Mouse (Mus musculus) MN1 (cell line): Measurements from ENCODE around the gene Kbtbd7.
"Not testable (repeated sequence)": the region's sequence is repeated elsewhere in the genome, so short reads cannot be mapped to it uniquely, and the experiment has no call there.

Source experiments
- DNase-seq: peaks from one replicate; pipeline ENCODE4 v3.0.0-alpha.2; 2016; ENCODE audit warnings: low spot score

Gene Kbtbd7

DNA sequence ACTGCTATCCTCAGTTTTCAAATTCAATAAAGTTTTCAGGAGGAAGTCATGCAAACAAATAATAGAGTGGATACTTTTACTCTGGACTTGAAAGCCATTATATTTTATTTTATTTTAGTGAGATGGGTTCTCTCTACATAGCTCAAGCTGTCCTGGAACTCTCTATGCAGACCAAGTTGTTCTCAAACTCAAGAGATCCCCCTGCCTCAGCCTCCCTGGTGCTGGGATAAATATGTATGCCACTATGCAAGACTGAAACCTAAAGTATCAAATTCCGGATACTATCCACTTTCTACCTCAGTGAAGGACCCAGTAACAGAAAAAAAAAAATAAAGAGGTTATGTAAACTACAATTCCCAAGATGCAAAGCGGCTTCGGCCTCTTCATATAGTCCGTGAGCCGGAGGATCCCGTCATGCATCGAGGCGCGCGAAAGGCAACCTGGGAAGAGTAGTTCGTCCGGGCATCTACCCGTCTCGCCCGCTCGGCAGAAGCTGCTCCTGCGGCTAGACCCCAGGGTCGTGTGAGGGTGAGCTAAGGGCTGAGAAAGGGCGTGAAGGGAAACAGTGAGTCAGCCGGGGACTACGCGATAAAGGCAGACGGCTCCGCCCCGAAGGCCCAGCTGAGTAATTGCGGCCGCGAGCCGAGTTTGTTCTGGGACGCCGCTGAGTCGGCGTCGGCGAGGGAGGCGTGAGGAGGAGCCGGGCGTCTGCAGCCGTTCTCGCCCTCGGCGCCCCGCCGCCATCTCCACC, at the start of gene Kbtbd7:
TSS of gene Kbtbd7 (plus strand) at position 533 of the 751 bp plus-strand sequence.
- peak; percentile 80 for DNase-seq

DNA sequence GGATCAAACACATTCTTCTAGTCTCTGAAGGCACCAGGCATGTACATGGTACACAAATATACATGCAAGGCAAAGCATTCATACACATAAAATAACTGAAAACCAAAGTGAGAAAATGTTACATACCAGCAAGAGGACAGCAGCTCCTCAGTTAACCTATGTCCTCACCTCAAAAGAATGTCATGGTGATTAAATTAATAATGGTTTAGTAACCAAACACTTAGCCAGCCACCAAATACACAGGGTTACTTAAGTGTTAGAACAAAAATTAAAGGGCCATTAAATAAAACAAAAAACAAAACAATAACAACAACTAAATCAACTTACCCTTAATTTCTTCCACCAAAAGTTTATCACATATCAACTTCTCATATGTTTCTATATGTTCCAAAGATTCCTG, 49.3 kb upstream of the Kbtbd7 start:
- no peak for DNase-seq

DNA sequence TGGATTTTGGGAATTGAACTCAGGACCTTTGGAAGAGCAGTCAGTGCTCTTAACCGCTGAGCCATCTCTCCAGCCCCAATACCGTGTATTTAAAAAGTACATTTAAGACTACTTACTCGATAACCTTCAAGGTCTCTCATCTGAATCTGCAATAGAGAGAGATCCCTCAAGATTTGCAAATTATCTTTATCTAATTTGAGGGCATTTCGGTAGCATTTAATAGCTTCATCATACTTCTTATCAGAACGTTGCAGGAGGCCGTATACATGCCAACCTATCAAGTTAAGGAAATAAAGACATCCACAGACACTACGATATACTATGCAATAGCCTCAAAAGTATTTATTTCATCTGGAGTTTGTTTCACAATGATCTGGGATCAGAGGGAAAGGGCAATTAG, 43.2 kb upstream of the Kbtbd7 start:
- DNase-seq, result no peak

DNA sequence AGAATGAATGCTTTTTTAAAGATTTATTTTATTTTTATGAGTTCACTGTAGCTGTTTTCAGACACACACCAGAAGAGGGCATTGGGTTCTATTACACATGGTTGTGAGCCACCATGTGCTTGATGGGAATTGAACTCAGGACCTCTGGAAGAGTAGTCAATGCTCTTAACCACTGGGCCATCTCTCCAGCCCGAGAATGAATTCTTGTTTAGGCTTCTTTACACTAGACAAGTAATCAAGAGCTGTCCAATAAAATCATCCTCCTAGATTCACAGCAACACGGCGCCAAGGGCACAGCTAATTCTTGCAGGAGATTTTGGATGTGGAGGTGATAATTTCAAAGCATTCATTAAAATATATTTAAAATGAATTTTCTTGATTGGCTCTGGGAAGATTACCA, 38.0 kb upstream of the Kbtbd7 start:
- DNase-seq, result no peak

GRCm38 (mm10) chr14:79389438-79390264, 36.7 kb upstream of the Kbtbd7 start:
- peak; percentile 38 for DNase-seq

DNA sequence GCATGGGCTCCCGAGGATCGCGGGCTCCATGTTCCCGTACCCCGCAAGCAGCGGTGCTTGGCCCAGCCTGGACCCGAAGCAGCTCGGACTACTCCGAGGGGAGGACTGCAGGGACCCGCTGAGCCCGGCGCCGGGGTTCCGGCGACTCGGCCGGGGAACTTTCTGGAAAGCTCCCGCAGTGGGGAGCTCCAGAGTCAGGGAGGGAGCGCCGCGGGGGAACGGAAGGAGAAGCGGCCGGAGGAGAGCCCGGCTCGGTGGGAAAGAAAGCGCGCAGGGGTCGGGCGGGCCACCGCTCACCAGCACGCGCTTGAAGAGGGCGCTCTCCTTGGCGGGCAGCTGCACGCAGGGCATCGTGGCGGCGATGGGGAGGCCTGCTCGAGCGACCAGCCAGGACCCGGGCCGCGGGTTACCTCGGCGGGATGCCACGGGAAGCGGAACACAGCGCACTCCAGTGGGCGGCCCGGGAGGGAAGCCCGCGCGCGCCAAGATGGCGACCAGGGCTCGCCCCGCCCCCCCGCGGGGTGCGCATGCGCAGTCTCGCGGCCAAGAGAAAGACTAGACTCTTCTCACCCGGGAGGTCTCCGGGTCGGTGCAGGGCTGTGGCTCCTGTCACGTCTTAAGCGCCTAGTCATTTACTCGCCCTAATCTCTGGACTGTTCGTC, 35.9 kb upstream of the Kbtbd7 start, which contains the start of gene Naa16:
TSS of gene Naa16 (minus strand) at position 514 of the 662 bp plus-strand sequence.
- peak; percentile 95 for DNase-seq

GRCm38 (mm10) chr14:79393289-79393688, 33.0 kb upstream of the Kbtbd7 start:
- no peak for DNase-seq

GRCm38 (mm10) chr14:79394564-79394963, 31.7 kb upstream of the Kbtbd7 start:
- peak; percentile 55 for DNase-seq

- peak; percentile 70 for DNase-seq
Measured at GRCm38 (mm10) chr14:79397321-79398122, 28.8 kb upstream of the Kbtbd7 start, which contains the start of gene Mtrf1. TSS of gene Mtrf1 (plus strand) at chr14:79397772.

DNA sequence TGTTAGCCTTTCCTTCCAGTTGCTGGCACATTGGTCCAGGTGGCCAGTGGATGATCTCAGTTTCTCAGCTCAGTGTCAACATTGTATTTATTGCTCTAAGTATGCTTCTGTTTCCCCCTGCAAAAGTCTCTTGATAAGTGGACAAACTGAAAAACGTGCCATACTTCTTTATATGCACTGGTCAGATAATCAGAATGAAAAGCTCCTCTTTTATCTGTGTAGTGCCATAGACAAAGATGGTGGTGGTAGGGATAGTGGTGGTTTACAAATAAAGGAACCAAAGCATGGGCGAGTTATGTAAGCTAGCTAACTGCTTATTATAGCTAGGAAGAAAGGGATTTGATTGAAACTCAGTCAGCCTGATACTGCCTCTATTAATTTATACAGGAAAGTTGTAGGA, 18.7 kb upstream of the Kbtbd7 start:
- DNase-seq, result no peak

GRCm38 (mm10) chr14:79409278-79409830, 17.0 kb upstream of the Kbtbd7 start:
- DNase-seq, result no peak

DNA sequence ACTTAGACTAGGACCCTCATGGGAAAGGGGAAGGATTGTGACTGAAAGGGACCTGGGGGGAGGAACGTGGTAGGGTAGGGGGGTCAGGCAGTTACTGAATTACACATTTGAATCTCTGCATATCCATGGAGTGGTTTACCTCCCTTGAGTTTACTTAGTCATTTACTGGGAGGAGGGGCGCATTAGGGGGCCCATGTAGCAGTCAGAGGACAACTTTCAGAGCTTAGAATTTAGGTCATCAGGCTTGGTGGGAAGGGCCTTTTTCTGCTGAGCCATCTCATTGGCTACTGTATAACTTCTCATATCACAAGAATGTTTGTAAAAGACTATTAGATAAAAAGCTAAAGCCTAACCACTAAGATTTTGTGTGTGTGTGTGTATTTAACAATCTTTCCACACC, 15.6 kb upstream of the Kbtbd7 start:
- DNase-seq, result no peak

GRCm38 (mm10) chr14:79413121-79413520, 13.2 kb upstream of the Kbtbd7 start:
- DNase-seq, result no peak

GRCm38 (mm10) chr14:79420083-79420685, 6.1 kb upstream of the Kbtbd7 start:
- no peak for DNase-seq

DNA sequence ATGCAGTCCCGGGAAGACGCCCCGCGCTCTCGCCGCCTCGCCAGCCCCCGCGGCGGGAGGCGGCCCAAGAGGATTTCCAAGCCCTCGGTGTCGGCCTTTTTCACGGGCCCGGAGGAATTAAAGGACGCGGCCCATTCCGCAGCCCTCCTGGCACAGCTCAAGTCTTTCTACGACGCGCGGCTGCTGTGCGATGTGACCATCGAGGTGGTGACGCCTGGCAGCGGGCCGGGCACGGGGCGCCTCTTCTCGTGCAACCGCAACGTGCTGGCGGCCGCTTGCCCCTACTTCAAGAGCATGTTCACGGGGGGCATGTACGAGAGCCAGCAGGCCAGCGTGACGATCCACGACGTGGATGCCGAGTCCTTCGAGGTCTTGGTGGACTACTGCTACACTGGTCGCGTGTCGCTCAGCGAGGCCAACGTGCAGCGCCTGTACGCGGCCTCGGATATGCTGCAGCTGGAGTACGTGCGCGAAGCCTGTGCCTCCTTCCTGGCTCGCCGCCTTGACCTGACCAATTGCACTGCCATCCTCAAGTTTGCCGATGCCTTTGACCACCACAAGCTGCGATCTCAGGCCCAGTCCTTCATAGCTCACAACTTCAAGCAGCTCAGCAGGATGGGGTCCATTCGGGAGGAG, 537 bp downstream of the Kbtbd7 start:
- DNase-seq, result not testable (repeated sequence)

DNA sequence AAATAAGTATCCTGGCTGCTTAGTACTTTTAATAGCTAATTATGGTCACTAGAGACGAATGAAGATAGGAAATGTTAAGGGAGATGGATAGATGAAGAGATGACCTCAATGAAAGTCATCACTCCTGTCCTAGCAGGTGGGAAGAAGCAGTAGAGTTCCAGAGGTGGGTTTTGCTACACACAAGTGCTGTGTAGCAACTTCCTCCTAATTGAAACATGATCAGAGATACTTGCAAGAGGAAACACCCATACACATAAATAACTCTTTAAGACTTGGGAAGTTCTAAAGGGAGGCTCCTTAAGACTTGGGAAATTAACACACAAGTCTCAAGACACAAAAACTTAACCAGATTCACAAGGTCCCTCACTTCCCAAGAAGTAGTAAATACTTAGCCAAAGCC, 7.8 kb downstream of the Kbtbd7 start:
- no peak for DNase-seq

- DNase-seq, result no peak
Measured at GRCm38 (mm10) chr14:79440655-79441054, 14.3 kb downstream of the Kbtbd7 start.

DNA sequence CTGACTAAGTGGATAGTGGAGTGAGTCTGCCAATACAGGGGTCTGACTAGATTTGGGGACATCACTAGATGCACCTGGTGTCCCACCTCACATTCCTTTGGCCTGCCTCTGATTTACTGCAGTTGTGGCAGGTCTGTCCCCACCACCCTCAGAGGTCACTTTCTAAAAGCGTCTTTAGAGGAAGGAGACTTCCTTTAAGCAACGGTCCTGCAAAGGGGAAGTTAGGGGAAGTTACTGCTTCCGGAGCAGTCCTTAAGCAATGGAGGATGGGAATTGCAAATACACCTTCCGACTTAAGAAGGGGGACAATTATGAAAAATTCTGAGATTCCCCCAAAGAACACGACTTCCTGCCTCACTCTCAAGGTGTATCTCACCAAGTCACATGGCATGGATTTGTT, 15.1 kb downstream of the Kbtbd7 start:
- no peak for DNase-seq

DNA sequence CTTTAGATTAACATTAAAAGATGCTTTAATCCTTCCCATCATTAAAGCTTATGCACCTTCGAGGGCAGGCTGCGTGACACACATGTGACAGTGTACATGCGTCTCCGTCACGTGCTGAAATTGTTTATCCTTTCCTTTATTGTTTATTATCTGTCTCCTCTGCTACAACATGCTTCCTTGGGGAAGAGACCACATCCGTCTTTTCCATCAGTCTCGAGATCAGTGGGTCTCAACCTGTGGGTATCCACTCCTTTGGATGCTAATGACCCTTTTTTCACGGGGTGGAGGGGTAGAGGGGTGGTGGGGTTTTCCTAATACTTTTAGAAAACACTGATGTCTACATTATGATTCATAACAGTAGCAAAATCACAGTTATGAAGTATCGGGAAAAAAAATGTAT, 18.3 kb downstream of the Kbtbd7 start:
- no peak for DNase-seq

DNA sequence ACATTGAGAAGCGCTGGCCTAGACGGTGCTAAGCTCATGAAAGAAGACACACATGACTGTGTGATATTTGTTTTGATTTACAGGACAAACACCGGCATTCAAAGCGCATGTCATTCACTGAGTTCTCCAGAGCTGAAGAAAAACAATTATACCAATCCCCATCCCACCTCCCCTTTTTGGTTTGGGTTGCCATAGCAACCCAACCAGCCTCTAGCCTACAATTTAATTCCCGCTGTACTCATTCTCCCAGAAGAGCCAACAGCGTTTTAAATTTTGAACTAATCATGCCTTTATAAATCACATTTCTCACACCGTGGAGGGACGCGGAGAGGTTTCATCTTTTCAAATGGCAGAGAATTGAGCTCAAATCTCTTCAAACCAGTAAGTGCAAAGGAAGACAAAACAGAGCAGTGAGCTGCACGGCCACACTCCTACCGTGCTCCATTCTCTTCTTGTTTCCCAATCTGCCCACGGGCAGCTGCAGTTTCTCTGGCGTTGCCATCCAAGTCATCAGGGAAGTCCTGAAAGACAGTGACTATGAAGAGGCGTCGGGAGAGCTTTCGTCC, 18.8 kb downstream of the Kbtbd7 start:
- DNase-seq, result peak; percentile 43
